Mouse (Mus musculus) neural tube, embryonic 10.5 days (tissue): ENCODE measurements at regions not wholly inside any gene's neighbourhood (a gene's known extent, or its start where the extent isn't known, plus 50 kb on each side); places are given as distances from the start of the nearest gene placed in this dataset.

Experiments used
- DNase-seq: peaks from one replicate; pipeline ENCODE4 v3.0.0-alpha.2; 2017; ENCODE audit warnings: low spot score; ENCODE audit errors: extremely low spot score

DNA sequence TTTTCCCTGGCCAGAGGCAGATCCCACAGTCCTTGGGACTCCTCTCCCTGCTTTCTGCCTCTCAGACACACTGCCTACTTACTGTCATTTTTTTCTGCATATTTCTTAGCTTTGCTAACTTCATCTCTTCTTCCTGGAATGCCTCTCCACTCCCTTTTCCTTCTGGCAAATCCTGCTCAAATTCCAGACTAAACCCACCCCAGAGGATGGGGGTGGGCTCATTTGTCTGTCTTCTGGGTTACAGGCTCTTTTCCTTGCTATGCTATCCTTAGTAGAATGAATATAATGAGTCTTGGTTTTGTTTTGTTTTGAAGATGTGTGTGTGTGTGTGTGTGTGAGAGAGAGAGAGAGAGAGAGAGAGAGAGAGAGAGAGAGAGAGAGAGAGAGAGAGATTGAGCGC, 51.9 kb upstream of the Klf9 start:
- DNase-seq = no peak

DNA sequence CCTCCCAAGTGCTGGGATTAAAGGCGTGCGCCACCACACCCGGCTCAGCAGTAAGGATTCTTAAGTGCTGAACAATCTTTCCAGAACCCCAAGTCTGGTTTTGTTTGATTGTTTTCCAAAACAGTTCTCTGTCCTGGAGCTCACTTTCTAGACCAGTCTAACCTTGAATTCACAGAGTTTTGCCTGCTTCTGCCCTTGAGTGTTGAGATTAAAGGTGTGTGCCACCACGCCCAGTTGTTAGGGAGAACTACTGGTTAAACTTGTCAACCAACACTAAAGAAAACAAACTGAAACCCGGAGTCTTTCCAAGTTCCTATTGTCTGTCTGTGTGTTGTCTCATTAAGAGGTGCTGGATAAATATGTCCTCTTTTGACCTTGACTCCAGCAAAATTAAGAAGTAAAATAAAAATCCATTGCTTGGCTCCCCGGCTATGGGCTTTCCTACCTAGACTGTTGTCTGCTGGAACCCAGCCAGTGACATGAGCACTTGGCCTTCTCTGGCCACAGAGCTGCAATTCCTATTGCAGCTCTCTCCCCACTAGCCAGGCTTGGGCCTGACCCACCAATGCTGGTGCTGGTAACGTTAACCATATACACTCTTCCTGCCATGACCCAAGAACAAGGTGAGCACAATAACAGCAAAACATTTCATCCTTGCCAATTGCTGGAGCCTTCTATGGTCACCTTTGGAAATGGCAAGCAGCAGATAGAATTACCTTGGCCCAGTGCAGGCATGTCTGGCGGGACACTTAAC, 51.1 kb upstream of the Klf9 start:
- no peak for DNase-seq
